Mouse (Mus musculus) midbrain, embryonic 14.5 days (tissue): ENCODE results near the gene Kctd20. TPM values are rescaled to one million over a fixed set of nuclear protein-coding genes. Genes with fewer than 3 reads are reported as not detected.

Source experiments
- ATAC-seq: fragments of 200-750 bp; cut with Nextera tagmentation; 2 replicates; pipeline ENCODE4 v1.8.0; 2017; ENCODE audit warnings: moderate number of reproducible peaks, moderate library complexity; ENCODE audit not compliant: low FRiP score, low TSS enrichment
- DNase-seq: peaks from one replicate; pipeline ENCODE4 v3.0.0-alpha.2; 2015
- H3K27ac ChIP-seq: fragments of 300-500 bp; sonication (generic); replicated peaks from 2 replicates; pipeline ENCODE4 v1.5.1; 2014; ENCODE audit warnings: mild to moderate bottlenecking, low read depth, low read length, moderate library complexity
- H3K27me3 ChIP-seq: fragments of 300-500 bp; sonication (generic); 2 replicates; pipeline ENCODE4 v1.6.1; 2014; ENCODE audit warnings: low read length, control low read depth, mixed read lengths; ENCODE audit not compliant: control insufficient read depth, insufficient read depth
- H3K36me3 ChIP-seq: fragments of 300-500 bp; sonication (generic); 2 replicates; pipeline ENCODE4 v1.6.1; 2014; ENCODE audit warnings: low read length, control low read depth; ENCODE audit not compliant: control insufficient read depth, insufficient read depth
- H3K4me1 ChIP-seq: fragments of 300-500 bp; sonication (generic); 2 replicates; pipeline ENCODE4 v1.6.1; 2014; ENCODE audit warnings: mild to moderate bottlenecking, antibody characterized with exemption, low read length, control low read depth; ENCODE audit not compliant: control insufficient read depth, insufficient read depth
- H3K4me2 ChIP-seq: fragments of 300-500 bp; sonication (generic); 2 replicates; pipeline ENCODE4 v1.6.1; 2014; ENCODE audit warnings: mild to moderate bottlenecking, low read length, moderate library complexity
- H3K4me3 ChIP-seq: fragments of 300-500 bp; sonication (generic); replicated peaks from 2 replicates; pipeline ENCODE4 v1.5.1; 2014; ENCODE audit warnings: low read depth, low read length
- H3K9ac ChIP-seq: fragments of 300-500 bp; sonication (generic); replicated peaks from 2 replicates; pipeline ENCODE4 v1.6.1; 2014; ENCODE audit warnings: mild to moderate bottlenecking, low read length, moderate library complexity
- H3K9me3 ChIP-seq: fragments of 300-500 bp; sonication (generic); 2 replicates; pipeline ENCODE4 v1.6.1; 2016; ENCODE audit warnings: low read length, control low read depth, mixed read lengths; ENCODE audit not compliant: control insufficient read depth
- WGBS: fragments of 180-500 bp; shearing (Covaris S2); extraction: QIAGEN DNeasy Blood & Tissue Kit; methylation state at CpG from one replicate; pipeline ENCODE4 v1.1.7; 2014; 5-methylcytosine and 5-hydroxymethylcytosine counted together
- polyA plus RNA-seq: library from polyadenylated mRNA; unstranded; fragments of >200 nt; fragmentation: Nextera tagmentation; extraction: Ambion mirVana; gene quantifications from 2 replicates; pipeline ENCODE4 v1.2.1, GENCODE M21; 2014

Kctd20 gene
- polyA plus RNA-seq, 1 experiment from 2014 or later = 93.6 TPM

- no peak overlapping the region for H3K9ac ChIP-seq
- ATAC-seq (no peak), DNase-seq (no peak)
- no peak overlapping the region for H3K4me3 ChIP-seq
- no peak overlapping the region for H3K27ac ChIP-seq
- WGBS = 84% methylated on average over 9 of the region's 9 CpGs
- no peaks in the 10 kb centered on the region for H3K36me3 ChIP-seq
- H3K4me2 ChIP-seq = no peak overlapping the region
- no peaks in the 10 kb centered on the region for H3K9me3 ChIP-seq
- H3K27me3 ChIP-seq = no peaks in the 10 kb centered on the region
- peaks cover 9% of the 10 kb centered on the region; the same call in 1 of the 2 replicates for H3K4me1 ChIP-seq
These were observed 23.7 kb upstream of the Kctd20 start for GRCm38 (mm10) chr17:28928004-28928403.

GRCm38 (mm10) chr17:28929369-28929768, 22.4 kb upstream of the Kctd20 start:
- peaks cover 9% of the 10 kb centered on the region; the same call in 1 of the 2 replicates for H3K4me1 ChIP-seq
- ATAC-seq (no peak), DNase-seq (no peak)
- WGBS = 95% methylated on average over 4 of the region's 4 CpGs
- H3K4me3 ChIP-seq = no peak overlapping the region
- H3K36me3 ChIP-seq = no peaks in the 10 kb centered on the region
- no peak overlapping the region for H3K4me2 ChIP-seq
- H3K27ac ChIP-seq = no peak overlapping the region
- no peaks in the 10 kb centered on the region for H3K27me3 ChIP-seq
- no peak overlapping the region for H3K9ac ChIP-seq
- H3K9me3 ChIP-seq = no peaks in the 10 kb centered on the region

- peak; percentile 81 for DNase-seq
- ATAC-seq = peak; percentile 66; the same call in 1 of the 2 replicates
- Histone ChIP-seq H3K27ac (peak overlapping the region; percentile 49), H3K4me2 (no peak overlapping the region), H3K9me3 (no peaks in the 10 kb centered on the region), H3K9ac (no peak overlapping the region), H3K36me3 (no peaks in the 10 kb centered on the region), H3K4me1 (peaks cover 9% of the 10 kb centered on the region; the same call in 1 of the 2 replicates), H3K4me3 (no peak overlapping the region), H3K27me3 (no peaks in the 10 kb centered on the region)
- WGBS = 30% methylated on average over 14 of the region's 14 CpGs
These were observed 21.2 kb upstream of the Kctd20 start for GRCm38 (mm10) chr17:28930392-28931074.

GRCm38 (mm10) chr17:28931436-28932211, 20.1 kb upstream of the Kctd20 start:
- no peaks in the 10 kb centered on the region for H3K36me3 ChIP-seq
- 92% methylated on average over 18 of the region's 18 CpGs for WGBS
- ATAC-seq (no peak), DNase-seq (no peak)
- no peaks in the 10 kb centered on the region for H3K9me3 ChIP-seq
- no peak overlapping the region for H3K9ac ChIP-seq
- no peaks in the 10 kb centered on the region for H3K27me3 ChIP-seq
- H3K4me2 ChIP-seq = no peak overlapping the region
- peaks cover 9% of the 10 kb centered on the region; the same call in 1 of the 2 replicates for H3K4me1 ChIP-seq
- no peak overlapping the region for H3K4me3 ChIP-seq
- H3K27ac ChIP-seq = no peak overlapping the region

- 80% methylated on average over 4 of the region's 4 CpGs for WGBS
- Histone ChIP-seq H3K9ac (no peak overlapping the region), H3K36me3 (no peaks in the 10 kb centered on the region), H3K4me3 (no peak overlapping the region), H3K27ac (no peak overlapping the region), H3K4me2 (no peak overlapping the region), H3K4me1 (peaks cover 9% of the 10 kb centered on the region; the same call in 1 of the 2 replicates), H3K9me3 (no peaks in the 10 kb centered on the region), H3K27me3 (no peaks in the 10 kb centered on the region)
- no peak for ATAC-seq
- DNase-seq = no peak
These were observed 19.5 kb upstream of the Kctd20 start for GRCm38 (mm10) chr17:28932274-28932673.

- Histone ChIP-seq H3K9me3 (no peaks in the 10 kb centered on the region), H3K4me1 (peaks cover 9% of the 10 kb centered on the region; the same call in 1 of the 2 replicates), H3K36me3 (no peaks in the 10 kb centered on the region), H3K4me3 (no peak overlapping the region), H3K27me3 (no peaks in the 10 kb centered on the region), H3K4me2 (no peak overlapping the region), H3K9ac (no peak overlapping the region), H3K27ac (no peak overlapping the region)
- DNase-seq = no peak
- 77% methylated on average over 19 of the region's 19 CpGs for WGBS
- no peak for ATAC-seq
These were observed 17.4 kb upstream of the Kctd20 start for GRCm38 (mm10) chr17:28934120-28934916.

- no peak overlapping the region for H3K9ac ChIP-seq
- no peak overlapping the region for H3K27ac ChIP-seq
- H3K4me1 ChIP-seq = no peaks in the 10 kb centered on the region
- H3K4me2 ChIP-seq = no peak overlapping the region
- H3K27me3 ChIP-seq = no peaks in the 10 kb centered on the region
- no peak for DNase-seq
- H3K4me3 ChIP-seq = no peak overlapping the region
- no peak for ATAC-seq
- 91% methylated on average over 7 of the region's 7 CpGs for WGBS
- H3K36me3 ChIP-seq = no peaks in the 10 kb centered on the region
- no peaks in the 10 kb centered on the region for H3K9me3 ChIP-seq
These were observed 15.6 kb upstream of the Kctd20 start for GRCm38 (mm10) chr17:28936133-28936532.

- H3K36me3 ChIP-seq = no peaks in the 10 kb centered on the region
- 79% methylated on average over 10 of the region's 10 CpGs for WGBS
- H3K9ac ChIP-seq = no peak overlapping the region
- ATAC-seq (no peak), DNase-seq (no peak)
- no peak overlapping the region for H3K4me2 ChIP-seq
- H3K4me1 ChIP-seq = no peaks in the 10 kb centered on the region
- no peak overlapping the region for H3K4me3 ChIP-seq
- H3K9me3 ChIP-seq = no peaks in the 10 kb centered on the region
- no peaks in the 10 kb centered on the region for H3K27me3 ChIP-seq
- H3K27ac ChIP-seq = no peak overlapping the region
These were observed 15.0 kb upstream of the Kctd20 start for GRCm38 (mm10) chr17:28936622-28937345.
